Mouse (Mus musculus): Measurements from ENCODE around the gene Pgam5.
A peak's percentile ranks its signal among the peaks of the same experiment; 100 is the strongest.

Pgam5 gene

GRCm38 (mm10) chr5:110269141-110270101 is at the start of gene Pgam5:
Gene Pgam5 (minus strand): TSS chr5:110269913.
- DNase-seq (ENCODE audit: low spot score in 2 of 2), result peak; percentile 80 to 84

GRCm38 (mm10) chr5:110313127-110313526 is 43.4 kb upstream of the Pgam5 start:
- no peak for DNase-seq (ENCODE audit: low spot score in 2 of 2)

GRCm38 (mm10) chr5:110308861-110309260 is 39.1 kb upstream of the Pgam5 start:
- no peak for DNase-seq (ENCODE audit: low spot score in 2 of 2)

- no peak for DNase-seq (ENCODE audit: low spot score in 2 of 2)
These were observed 30.9 kb upstream of the Pgam5 start for GRCm38 (mm10) chr5:110300591-110300990.

- DNase-seq (ENCODE audit: low spot score in 2 of 2), result no peak
These were observed 26.9 kb upstream of the Pgam5 start for GRCm38 (mm10) chr5:110296637-110297036.

GRCm38 (mm10) chr5:110291649-110292048 is 21.9 kb upstream of the Pgam5 start:
- no peak for DNase-seq (ENCODE audit: low spot score in 2 of 2)

GRCm38 (mm10) chr5:110287084-110287475 is 17.4 kb upstream of the Pgam5 start:
- no peak for DNase-seq (ENCODE audit: low spot score in 2 of 2)

- DNase-seq (ENCODE audit: low spot score in 2 of 2), result no peak
These were observed 16.9 kb upstream of the Pgam5 start for GRCm38 (mm10) chr5:110286446-110287083.

- DNase-seq (ENCODE audit: low spot score in 2 of 2), result peak; percentile 83 to 88
These were observed 16.2 kb upstream of the Pgam5 start, which contains the start of the genes Pxmp2 and Pole for GRCm38 (mm10) chr5:110285770-110286445. Gene Pxmp2 (minus strand): TSS chr5:110286186. Gene Pole (plus strand): TSS chr5:110286306.

- DNase-seq (ENCODE audit: low spot score in 2 of 2), result no peak
These were observed 15.4 kb upstream of the Pgam5 start for GRCm38 (mm10) chr5:110285156-110285555.

- peak; percentile 61 to 72 for DNase-seq (ENCODE audit: low spot score in 2 of 2)
These were observed 14.8 kb upstream of the Pgam5 start for GRCm38 (mm10) chr5:110284536-110284935.

GRCm38 (mm10) chr5:110281984-110282383 is 12.3 kb upstream of the Pgam5 start:
- no peak for DNase-seq (ENCODE audit: low spot score in 2 of 2)

GRCm38 (mm10) chr5:110276910-110277309 is 7.2 kb upstream of the Pgam5 start:
- no peak for DNase-seq (ENCODE audit: low spot score in 2 of 2)

- DNase-seq (ENCODE audit: low spot score in 2 of 2), result no peak
These were observed 6.7 kb upstream of the Pgam5 start for GRCm38 (mm10) chr5:110276391-110276790.

- DNase-seq (ENCODE audit: low spot score in 2 of 2), result no peak
These were observed 5.1 kb upstream of the Pgam5 start for GRCm38 (mm10) chr5:110274846-110275245.

GRCm38 (mm10) chr5:110274147-110274546 is 4.4 kb upstream of the Pgam5 start:
- DNase-seq (ENCODE audit: low spot score in 2 of 2), result no peak

- no peak for DNase-seq (ENCODE audit: low spot score in 2 of 2)
These were observed 529 bp upstream of the Pgam5 start for GRCm38 (mm10) chr5:110270242-110270641.

GRCm38 (mm10) chr5:110266941-110267340 is 2.8 kb downstream of the Pgam5 start:
- DNase-seq (ENCODE audit: low spot score in 2 of 2), result no peak

GRCm38 (mm10) chr5:110244091-110244490 is 25.6 kb downstream of the Pgam5 start:
- no peak for DNase-seq (ENCODE audit: low spot score in 2 of 2)

- DNase-seq (ENCODE audit: low spot score in 2 of 2), result peak; percentile 61 to 65
These were observed 37.4 kb downstream of the Pgam5 start for GRCm38 (mm10) chr5:110232346-110232745.

- peak in 1 of 2 experiments; percentile 14 for DNase-seq (ENCODE audit: low spot score in 2 of 2)
These were observed 38.1 kb downstream of the Pgam5 start for GRCm38 (mm10) chr5:110231638-110232037.

Data from spleen, postnatal 36 days (tissue).